Mouse (Mus musculus) spleen, adult 2 months (tissue): Measurements from ENCODE around the gene Pkn3.

Source experiments
- CTCF ChIP-seq: fragments of 200-500 bp; IDR thresholded peaks from 2 replicates; pipeline ENCODE4 v1.5.1; 2011; ENCODE audit warnings: mild to moderate bottlenecking, inconsistent platforms; ENCODE audit not compliant: insufficient read depth, insufficient read length, insufficient replicate concordance; ENCODE audit errors: extremely low read depth
- POLR2A ChIP-seq: fragments of 200-500 bp; IDR thresholded peaks from 2 replicates; pipeline ENCODE4 v1.6.1; 2011; ENCODE audit warnings: low read depth, low read length, inconsistent platforms

DNA sequence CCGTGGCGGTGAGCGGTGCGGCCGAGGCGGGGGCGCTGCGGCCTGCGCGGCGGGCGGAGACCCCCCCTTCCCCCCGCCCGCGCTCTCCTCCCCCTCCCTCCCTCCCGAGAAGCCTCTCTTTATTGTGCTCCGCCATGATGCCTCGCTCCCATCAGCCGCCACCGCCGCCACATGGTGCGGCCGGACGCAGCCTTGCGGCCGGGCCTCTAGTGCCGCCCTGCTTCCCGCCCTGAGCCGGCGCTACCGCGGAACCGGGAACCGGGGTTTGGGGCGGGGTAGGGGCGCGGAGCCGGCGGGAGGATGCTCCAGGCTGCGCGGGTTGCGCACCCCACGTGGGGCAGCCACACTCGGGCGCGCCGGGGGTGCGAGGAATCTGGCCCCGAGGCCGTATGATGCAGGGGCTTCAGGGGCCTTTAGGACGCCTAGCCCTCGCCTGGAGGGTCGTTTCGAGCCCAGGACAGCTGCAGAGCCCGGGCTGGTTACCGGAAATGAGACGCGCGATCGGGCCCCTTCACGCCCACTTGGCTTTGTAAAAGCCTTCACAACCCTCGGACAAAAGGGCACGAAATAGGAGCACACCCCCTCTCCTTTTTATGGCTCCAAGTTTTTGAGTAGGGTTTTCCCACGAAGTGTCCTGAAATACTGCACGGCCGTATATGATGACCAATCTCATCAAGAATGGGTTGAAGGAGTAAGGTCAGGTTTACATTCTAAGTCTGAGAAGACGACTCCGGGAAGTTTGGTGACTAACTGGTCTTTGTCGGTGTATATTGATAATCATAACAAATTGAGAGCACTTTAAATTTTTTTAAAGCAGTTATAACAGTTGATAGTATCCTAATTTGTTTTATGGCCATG, 10.2 kb upstream of the Pkn3 start:
- TF ChIP-seq CTCF = no peak
- no peak for TF ChIP-seq POLR2A
